Mouse (Mus musculus) midbrain, embryonic 12.5 days (tissue): ENCODE results near the gene Sh3bgr. TPM values are rescaled to one million over a fixed set of nuclear protein-coding genes. Genes with fewer than 3 reads are reported as not detected.

Experiments
- ATAC-seq: fragments of 200-750 bp; cut with Nextera tagmentation; 2 replicates; pipeline ENCODE4 v1.8.0; 2017; ENCODE audit warnings: low read depth, moderate TSS enrichment, moderate library complexity; ENCODE audit not compliant: low FRiP score
- H3K27ac ChIP-seq: fragments of 300-500 bp; sonication (generic); replicated peaks from 2 replicates; pipeline ENCODE4 v1.5.1; 2016; ENCODE audit warnings: mild to moderate bottlenecking
- H3K27me3 ChIP-seq: fragments of 300-500 bp; sonication (generic); 2 replicates; pipeline ENCODE4 v1.6.1; 2016; ENCODE audit warnings: mild to moderate bottlenecking
- H3K36me3 ChIP-seq: fragments of 300-500 bp; sonication (generic); 2 replicates; pipeline ENCODE4 v1.6.1; 2016
- H3K4me1 ChIP-seq: fragments of 300-500 bp; sonication (generic); 2 replicates; pipeline ENCODE4 v1.6.1; 2016
- H3K4me2 ChIP-seq: fragments of 300-500 bp; sonication (generic); replicated peaks from 2 replicates; pipeline ENCODE4 v1.6.1; 2016; ENCODE audit warnings: mild to moderate bottlenecking, moderate library complexity
- H3K4me3 ChIP-seq: fragments of 300-500 bp; sonication (generic); 2 replicates; pipeline ENCODE4 v1.5.1; 2016; ENCODE audit warnings: mild to moderate bottlenecking
- H3K9ac ChIP-seq: fragments of 300-500 bp; sonication (generic); replicated peaks from 2 replicates; pipeline ENCODE4 v1.6.1; 2016; ENCODE audit warnings: mild to moderate bottlenecking, moderate library complexity
- H3K9me3 ChIP-seq: fragments of 300-500 bp; sonication (generic); 2 replicates; pipeline ENCODE4 v1.6.1; 2016; ENCODE audit warnings: mild to moderate bottlenecking
- WGBS: fragments of 180-500 bp; shearing (Covaris S2); methylation state at CpG from one replicate; pipeline ENCODE4 v1.1.7; 2016; 5-methylcytosine and 5-hydroxymethylcytosine counted together
- polyA plus RNA-seq: library from polyadenylated mRNA; unstranded; fragments of >200 nt; fragmentation: Nextera tagmentation; extraction: Ambion mirVana; gene quantifications from 2 replicates; pipeline ENCODE4 v1.2.1, GENCODE M21; 2016

Gene Sh3bgr
- polyA plus RNA-seq, 1 experiment from 2014 or later, result 0.84 TPM

DNA sequence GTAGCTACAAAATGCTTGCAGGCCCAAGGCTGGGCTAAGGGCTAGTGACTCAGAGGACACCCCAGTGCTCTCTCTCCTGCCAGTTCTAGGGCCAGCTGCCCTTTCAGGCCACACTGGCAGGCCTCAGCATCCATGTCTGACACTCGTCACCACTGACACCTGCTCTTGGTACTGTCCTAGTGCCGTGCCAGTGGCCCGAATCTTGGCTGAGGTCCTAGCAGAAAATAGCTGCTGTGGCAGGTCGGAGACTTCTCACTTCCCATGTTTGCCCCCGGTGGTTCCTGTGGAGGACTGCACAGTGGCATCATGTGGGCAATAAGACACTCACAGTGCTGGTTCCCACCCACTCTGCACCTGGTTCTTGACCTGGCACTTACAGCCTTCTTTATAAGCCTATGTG lies 21.2 kb downstream of the Sh3bgr start:
- no peak overlapping the region for H3K9ac ChIP-seq
- 81% methylated on average over 5 of the region's 5 CpGs for WGBS
- H3K4me2 ChIP-seq, result no peak overlapping the region
- no peaks in the 10 kb centered on the region for H3K4me1 ChIP-seq
- no peak for ATAC-seq
- H3K9me3 ChIP-seq, result no peaks in the 10 kb centered on the region
- no peak overlapping the region for H3K27ac ChIP-seq
- no peaks in the 10 kb centered on the region for H3K36me3 ChIP-seq
- H3K4me3 ChIP-seq, result no peak overlapping the region
- H3K27me3 ChIP-seq, result no peaks in the 10 kb centered on the region

DNA sequence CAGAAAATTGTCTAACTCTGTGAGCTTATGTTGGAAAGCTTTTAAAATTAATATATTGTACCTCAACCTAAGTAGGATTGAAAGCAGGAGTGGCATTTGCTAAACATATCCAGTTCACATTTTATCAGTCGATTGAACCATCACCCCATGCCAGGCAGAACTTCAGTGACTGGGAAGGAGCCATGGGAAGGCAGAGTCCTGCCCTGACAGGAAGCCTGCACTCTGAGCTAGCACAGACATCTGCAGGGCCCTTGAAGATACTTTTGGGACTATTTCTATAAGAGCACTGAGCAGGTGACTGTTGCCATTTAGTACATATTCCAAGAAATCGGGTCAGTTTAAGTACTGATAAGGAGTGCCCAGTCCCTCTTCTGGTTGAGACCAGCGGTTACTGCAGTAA lies 21.7 kb downstream of the Sh3bgr start:
- Histone ChIP-seq H3K4me3 (no peak overlapping the region), H3K36me3 (no peaks in the 10 kb centered on the region), H3K9me3 (no peaks in the 10 kb centered on the region), H3K27ac (no peak overlapping the region), H3K4me2 (no peak overlapping the region), H3K4me1 (no peaks in the 10 kb centered on the region), H3K27me3 (no peaks in the 10 kb centered on the region), H3K9ac (no peak overlapping the region)
- no peak for ATAC-seq
- 85% methylated on average over 3 of the region's 3 CpGs for WGBS

- H3K9me3 ChIP-seq, result no peaks in the 10 kb centered on the region
- H3K4me3 ChIP-seq, result no peak overlapping the region
- H3K27ac ChIP-seq, result no peak overlapping the region
- no peak overlapping the region for H3K9ac ChIP-seq
- 82% methylated on average over 1 of the region's 1 CpGs for WGBS
- H3K4me1 ChIP-seq, result no peaks in the 10 kb centered on the region
- no peaks in the 10 kb centered on the region for H3K27me3 ChIP-seq
- no peak overlapping the region for H3K4me2 ChIP-seq
- no peak for ATAC-seq
- no peaks in the 10 kb centered on the region for H3K36me3 ChIP-seq
Measured at GRCm38 (mm10) chr16:96222452-96222851, 22.2 kb downstream of the Sh3bgr start.

DNA sequence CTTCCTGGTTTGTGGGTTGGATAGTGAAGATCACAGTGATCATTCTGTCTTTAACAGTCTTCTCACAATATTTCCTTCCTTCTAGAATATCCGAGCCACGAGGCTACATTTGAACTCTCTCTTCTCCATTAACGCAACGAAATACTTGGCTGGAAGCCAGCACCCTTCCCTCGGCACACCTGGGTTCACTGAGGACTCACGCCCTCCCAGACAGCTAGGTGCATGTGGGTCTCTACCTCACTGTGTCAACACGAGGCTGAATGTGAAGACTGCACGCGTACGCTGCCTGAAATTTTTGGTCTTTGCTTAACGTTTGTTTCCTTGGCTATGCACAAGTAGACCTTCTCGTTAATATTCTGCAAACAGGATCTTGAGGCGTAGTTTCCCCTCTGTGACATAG lies 28.2 kb downstream of the Sh3bgr start:
- 83% methylated on average over 13 of the region's 13 CpGs for WGBS
- H3K27ac ChIP-seq, result no peak overlapping the region
- H3K4me1 ChIP-seq, result no peaks in the 10 kb centered on the region
- H3K9ac ChIP-seq, result no peak overlapping the region
- H3K27me3 ChIP-seq, result no peaks in the 10 kb centered on the region
- H3K4me3 ChIP-seq, result no peak overlapping the region
- ATAC-seq, result no peak
- no peak overlapping the region for H3K4me2 ChIP-seq
- no peaks in the 10 kb centered on the region for H3K9me3 ChIP-seq
- H3K36me3 ChIP-seq, result no peaks in the 10 kb centered on the region

DNA sequence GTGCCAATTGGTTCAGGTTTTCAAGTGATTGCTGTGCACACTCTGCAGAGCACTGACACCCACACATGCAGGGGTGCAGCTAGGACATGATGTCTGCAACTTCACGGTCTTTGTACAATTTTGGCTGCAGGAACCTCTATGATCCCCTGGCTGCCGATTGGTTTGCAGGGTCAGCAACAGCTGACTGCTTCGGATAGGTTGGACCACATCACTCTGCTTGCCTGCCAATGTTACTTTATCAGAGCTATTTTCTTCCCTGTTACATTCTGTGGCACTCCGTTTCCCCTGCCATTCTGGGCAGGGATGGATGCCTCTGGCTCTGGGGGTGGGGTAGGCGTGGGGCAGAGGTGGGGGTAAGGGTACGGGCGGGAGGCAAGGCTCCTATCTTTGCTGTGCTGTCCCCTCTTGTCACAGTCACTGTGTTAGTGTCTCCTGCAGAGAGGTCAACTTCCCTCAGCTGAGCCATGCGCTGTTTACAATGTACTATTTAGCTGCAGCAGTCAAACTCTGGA lies 28.9 kb downstream of the Sh3bgr start:
- Histone ChIP-seq H3K4me2 (no peak overlapping the region), H3K27ac (no peak overlapping the region), H3K4me3 (no peak overlapping the region), H3K27me3 (no peaks in the 10 kb centered on the region), H3K9me3 (no peaks in the 10 kb centered on the region), H3K9ac (no peak overlapping the region), H3K4me1 (no peaks in the 10 kb centered on the region), H3K36me3 (no peaks in the 10 kb centered on the region)
- 57% methylated on average over 8 of the region's 8 CpGs for WGBS
- ATAC-seq, result no peak

DNA sequence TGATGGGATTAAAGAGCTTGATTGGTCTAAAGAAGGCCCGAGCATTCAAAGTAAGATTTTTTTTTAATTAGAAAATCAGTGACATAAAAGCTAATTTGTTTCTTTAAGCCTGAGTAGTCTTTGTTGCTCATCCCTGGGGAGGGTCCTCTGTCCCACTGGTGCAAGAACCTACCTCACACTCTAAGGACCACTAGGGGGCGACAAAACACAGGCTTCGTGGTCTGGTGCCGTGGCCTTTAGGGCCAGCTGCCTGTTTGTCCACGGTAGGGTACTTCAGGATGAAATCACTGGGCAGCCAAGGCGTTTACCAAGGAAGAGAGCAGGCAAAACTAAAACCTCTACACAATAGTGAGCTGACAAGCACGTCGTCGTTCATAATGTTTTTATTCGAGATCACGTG lies 30.2 kb downstream of the Sh3bgr start:
- Histone ChIP-seq H3K27me3 (no peaks in the 10 kb centered on the region), H3K4me3 (no peak overlapping the region), H3K36me3 (no peaks in the 10 kb centered on the region), H3K4me2 (no peak overlapping the region), H3K27ac (no peak overlapping the region), H3K4me1 (peaks cover 2% of the 10 kb centered on the region; the same call in 1 of the 2 replicates), H3K9ac (no peak overlapping the region), H3K9me3 (no peaks in the 10 kb centered on the region)
- 25% methylated on average over 11 of the region's 11 CpGs for WGBS
- ATAC-seq, result peak; percentile 75

DNA sequence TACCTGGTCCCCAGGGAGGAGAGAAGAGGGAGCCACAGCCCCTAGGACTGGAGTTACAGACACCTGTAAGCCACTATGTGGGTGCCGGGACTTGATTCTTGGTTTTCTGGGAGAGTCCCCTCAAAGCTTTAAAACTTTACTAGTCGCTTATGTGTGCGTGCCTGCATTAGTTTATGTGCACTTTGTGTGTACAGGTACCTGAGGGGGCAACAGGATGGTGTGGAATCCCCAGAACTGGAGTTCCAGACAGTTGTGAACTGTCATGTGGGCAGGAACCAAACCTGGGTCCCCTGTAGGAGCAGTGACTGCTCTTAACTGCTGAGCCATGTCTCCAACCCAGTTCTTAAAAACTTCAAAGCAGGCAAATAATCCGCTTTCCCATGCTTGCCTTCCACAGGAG lies 31.0 kb downstream of the Sh3bgr start:
- no peak overlapping the region for H3K9ac ChIP-seq
- ATAC-seq, result no peak
- H3K27me3 ChIP-seq, result no peaks in the 10 kb centered on the region
- H3K27ac ChIP-seq, result no peak overlapping the region
- H3K4me2 ChIP-seq, result no peak overlapping the region
- no peaks in the 10 kb centered on the region for H3K36me3 ChIP-seq
- H3K4me3 ChIP-seq, result no peak overlapping the region
- peaks cover 8% of the 10 kb centered on the region; the same call in 1 of the 2 replicates for H3K4me1 ChIP-seq
- no peaks in the 10 kb centered on the region for H3K9me3 ChIP-seq
- 93% methylated on average over 4 of the region's 4 CpGs for WGBS

DNA sequence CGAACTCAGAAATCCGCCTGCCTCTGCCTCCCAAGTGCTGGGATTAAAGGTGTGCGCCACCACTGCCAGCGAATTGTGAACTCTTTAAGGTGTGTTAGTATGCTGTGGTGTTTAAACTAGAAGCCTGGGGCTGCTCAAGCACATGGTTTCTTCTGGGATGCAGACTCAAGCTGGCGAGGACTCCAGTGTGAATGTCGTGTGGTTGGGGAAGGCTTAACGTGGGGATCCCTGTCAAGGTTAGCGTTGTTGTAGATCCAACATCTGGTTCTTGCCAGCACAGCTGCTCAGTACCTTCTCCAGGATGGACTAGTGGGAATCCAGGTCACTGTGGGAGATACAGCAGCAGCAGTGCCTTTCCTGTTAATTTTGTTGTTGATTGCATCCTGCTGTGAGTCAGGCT lies 31.7 kb downstream of the Sh3bgr start:
- no peak for ATAC-seq
- WGBS, result 92% methylated on average over 8 of the region's 8 CpGs
- Histone ChIP-seq H3K27me3 (no peaks in the 10 kb centered on the region), H3K36me3 (no peaks in the 10 kb centered on the region), H3K9me3 (no peaks in the 10 kb centered on the region), H3K9ac (no peak overlapping the region), H3K27ac (no peak overlapping the region), H3K4me3 (no peak overlapping the region), H3K4me2 (no peak overlapping the region), H3K4me1 (peaks cover 8% of the 10 kb centered on the region; the same call in 1 of the 2 replicates)

- no peak for ATAC-seq
- 91% methylated on average over 8 of the region's 8 CpGs for WGBS
- H3K4me2 ChIP-seq, result no peak overlapping the region
- no peaks in the 10 kb centered on the region for H3K36me3 ChIP-seq
- H3K9ac ChIP-seq, result no peak overlapping the region
- no peaks in the 10 kb centered on the region for H3K27me3 ChIP-seq
- no peak overlapping the region for H3K27ac ChIP-seq
- peaks cover 8% of the 10 kb centered on the region; the same call in 1 of the 2 replicates for H3K4me1 ChIP-seq
- H3K9me3 ChIP-seq, result no peaks in the 10 kb centered on the region
- no peak overlapping the region for H3K4me3 ChIP-seq
Measured at GRCm38 (mm10) chr16:96233996-96234395, 33.7 kb downstream of the Sh3bgr start.

DNA sequence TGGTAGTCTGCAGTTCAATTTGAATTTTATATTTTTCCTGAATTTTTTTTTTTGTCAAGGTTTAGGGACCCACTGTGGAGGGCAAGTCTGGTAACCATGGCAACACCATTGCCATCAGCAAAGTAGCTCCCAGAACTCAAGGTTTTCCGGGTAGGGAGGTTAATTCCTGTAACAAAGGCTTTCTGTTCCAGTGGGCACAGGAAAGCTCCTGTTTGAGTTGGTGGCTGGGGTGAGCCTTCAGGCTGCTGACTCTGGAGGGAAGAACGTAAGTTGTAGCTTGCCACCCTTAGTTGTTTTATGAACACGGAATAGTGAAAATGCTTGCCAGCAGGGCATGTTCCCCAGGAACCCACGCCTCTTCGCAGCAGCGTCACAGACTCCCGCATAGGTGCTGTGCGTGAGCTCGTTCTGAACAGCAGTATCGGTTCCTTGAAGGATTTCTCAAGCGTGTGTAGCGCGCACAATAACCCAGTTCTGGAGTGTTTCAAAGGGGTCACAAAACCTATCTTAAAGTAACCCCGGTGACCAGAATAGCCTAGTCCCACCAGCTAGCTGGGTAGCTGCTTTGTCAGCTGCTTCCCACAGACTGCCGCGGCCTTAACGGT lies 35.2 kb downstream of the Sh3bgr start, which contains the start of gene B3galt5:
Gene B3galt5 (plus strand): TSS at position 436 of the 605 bp plus-strand sequence.
- no peak for ATAC-seq
- H3K27me3 ChIP-seq, result no peaks in the 10 kb centered on the region
- no peak within 1 kb of the TSS for H3K4me3 ChIP-seq
- H3K27ac ChIP-seq, result peak within 1 kb of the TSS; percentile 27; the same call in 1 of the 2 replicates
- H3K4me1 ChIP-seq, result peaks cover 8% of the 10 kb centered on the region; the same call in 1 of the 2 replicates
- WGBS, result 63% methylated on average over 17 of the region's 17 CpGs
- no peak within 1 kb of the TSS for H3K9ac ChIP-seq
- H3K4me2 ChIP-seq, result no peak within 1 kb of the TSS
- no peaks in the 10 kb centered on the region for H3K9me3 ChIP-seq
- no peaks in the 10 kb centered on the region for H3K36me3 ChIP-seq

GRCm38 (mm10) chr16:96244496-96244895 lies 44.2 kb downstream of the Sh3bgr start:
- WGBS, result 83% methylated on average over 6 of the region's 6 CpGs
- peaks cover 4% of the 10 kb centered on the region; the same call in 1 of the 2 replicates for H3K9me3 ChIP-seq
- H3K4me3 ChIP-seq, result no peak overlapping the region
- no peak overlapping the region for H3K27ac ChIP-seq
- no peaks in the 10 kb centered on the region for H3K4me1 ChIP-seq
- ATAC-seq, result no peak
- no peaks in the 10 kb centered on the region for H3K36me3 ChIP-seq
- no peak overlapping the region for H3K9ac ChIP-seq
- H3K4me2 ChIP-seq, result no peak overlapping the region
- no peaks in the 10 kb centered on the region for H3K27me3 ChIP-seq

- Histone ChIP-seq H3K9me3 (peaks cover 4% of the 10 kb centered on the region; the same call in 1 of the 2 replicates), H3K4me3 (no peak overlapping the region), H3K9ac (no peak overlapping the region), H3K27ac (no peak overlapping the region), H3K36me3 (no peaks in the 10 kb centered on the region), H3K4me1 (no peaks in the 10 kb centered on the region), H3K27me3 (no peaks in the 10 kb centered on the region), H3K4me2 (no peak overlapping the region)
- ATAC-seq, result no peak
- 83% methylated on average over 7 of the region's 7 CpGs for WGBS
Measured at GRCm38 (mm10) chr16:96249635-96250034, 49.4 kb downstream of the Sh3bgr start.

GRCm38 (mm10) chr16:96252146-96252545 lies 51.9 kb downstream of the Sh3bgr start:
- no peak overlapping the region for H3K27ac ChIP-seq
- H3K9me3 ChIP-seq, result peaks cover 4% of the 10 kb centered on the region; the same call in 1 of the 2 replicates
- no peaks in the 10 kb centered on the region for H3K36me3 ChIP-seq
- H3K9ac ChIP-seq, result no peak overlapping the region
- no peaks in the 10 kb centered on the region for H3K27me3 ChIP-seq
- 89% methylated on average over 1 of the region's 1 CpGs for WGBS
- no peaks in the 10 kb centered on the region for H3K4me1 ChIP-seq
- no peak overlapping the region for H3K4me3 ChIP-seq
- no peak for ATAC-seq
- H3K4me2 ChIP-seq, result no peak overlapping the region
